ENCODE assay signal across 8 mouse cellular contexts in genomic region chr16:45724061-45724741, GRCm38 (mm10). TPM values are rescaled to one million over a fixed set of nuclear protein-coding genes. Genes with fewer than 3 reads are reported as not detected.
DNase-seq lines count a peak whose midpoint lies in the region; ATAC-seq and TF ChIP-seq lines count a peak whose summit lies in the region.

Gene Tagln3, minus strand, starts transcription at chr16:45724608.

- peak within 1 kb of the TSS; percentile 94 for H3K4me2 ChIP-seq in lung, embryonic 14.5 days
- H3K4me2 ChIP-seq in liver, embryonic 12.5 days, result peak within 1 kb of the TSS; percentile 69

- H3K9me3 ChIP-seq in lung, embryonic 14.5 days (ENCODE audit: low read depth, low read length), result no peaks in the 10 kb centered on the region
- H3K9me3 ChIP-seq in liver, embryonic 12.5 days (replicated peaks), result no peaks in the 10 kb centered on the region

- no peaks in the 10 kb centered on the region for H3K27me3 ChIP-seq in lung, embryonic 14.5 days (ENCODE audit: insufficient read depth, low read length)
- peaks cover 31% of the 10 kb centered on the region for H3K27me3 ChIP-seq in liver, embryonic 12.5 days (replicated peaks)

- ATAC-seq in lung, embryonic 14.5 days (ENCODE audit: insufficient read depth), result peak; percentile 75
- no peak for ATAC-seq in liver, embryonic 12.5 days

- peak within 1 kb of the TSS; percentile 64 for H3K9ac ChIP-seq in lung, embryonic 14.5 days
- peak within 1 kb of the TSS; percentile 46; the same call in 1 of the 2 replicates for H3K9ac ChIP-seq in liver, embryonic 12.5 days

- no peak for TF ChIP-seq CTCF in lung, embryonic 14.5 days (IDR thresholded peaks at IDR 0.05; ENCODE audit: low read depth)
- no peak for TF ChIP-seq CTCF in lung, adult 2 months (IDR thresholded peaks at IDR 0.05; ENCODE audit: insufficient read depth, low read length)

- WGBS in lung, embryonic 14.5 days, result 1% methylated on average over 30 of the region's 30 CpGs
- 4% methylated on average over 30 of the region's 30 CpGs for WGBS in lung, adult 2 months
- WGBS in liver, embryonic 12.5 days (ENCODE audit: insufficient replicate concordance), result 7% methylated on average over 30 of the region's 30 CpGs

- no peak for TF ChIP-seq POLR2A in lung, adult 2 months (IDR thresholded peaks at IDR 0.05; ENCODE audit: borderline replicate concordance, extremely low read depth, low read depth, low read length)

- DNase-seq in lung, embryonic 14.5 days, result peak; percentile 72
- DNase-seq in lung, adult 2 months, result no peak
- DNase-seq in cerebellum, adult 9-11 months, result peak; percentile 86
- peak; percentile 56 to 79 for DNase-seq in frontal cortex, adult 2 months (ENCODE audit: extremely low spot score in 1 of 2, low spot score in 1 of 2)
- peak; percentile 40 for DNase-seq in kidney, postnatal 10 days
- peak; percentile 87 for DNase-seq in retina, embryonic 14.5 days (ENCODE audit: low spot score)
- no peak for DNase-seq in adipocyte (ENCODE audit: low spot score)

- H3K4me1 ChIP-seq in lung, embryonic 14.5 days (ENCODE audit: insufficient read depth), result no peaks in the 10 kb centered on the region
- H3K4me1 ChIP-seq in lung, adult 2 months (ENCODE audit: control insufficient read depth, insufficient read depth, low read length), result no peaks in the 10 kb centered on the region; the same call in 1 of the 2 replicates
- H3K4me1 ChIP-seq in liver, embryonic 12.5 days, result no peaks in the 10 kb centered on the region

- H3K27ac ChIP-seq in lung, embryonic 14.5 days (ENCODE audit: low read depth), result no peak within 1 kb of the TSS
- no peak within 1 kb of the TSS for H3K27ac ChIP-seq in liver, embryonic 12.5 days

- H3K4me3 ChIP-seq in lung, embryonic 14.5 days (ENCODE audit: low read depth, low read length), result peak within 1 kb of the TSS; percentile 53
- no peak within 1 kb of the TSS for H3K4me3 ChIP-seq in lung, adult 2 months (replicated peaks; ENCODE audit: extremely low read depth, low read depth, low read length)
- H3K4me3 ChIP-seq in liver, embryonic 12.5 days, result peak within 1 kb of the TSS; percentile 42

- 0 out of 2 replicates have a peak, but pooled peaks cover 5% of the 10 kb centered on the region for H3K36me3 ChIP-seq in lung, embryonic 14.5 days (ENCODE audit: insufficient read depth)
- peaks cover 13% of the 10 kb centered on the region for H3K36me3 ChIP-seq in liver, embryonic 12.5 days

RNA-seq across cellular contexts. Expression of gene Tagln3, which starts in this region (rescaled TPM):
- 5.1 and 5.2 TPM in 2 replicates for polyA plus RNA-seq in lung, embryonic 14.5 days (2014; fragmentation: Nextera tagmentation; extraction: Ambion mirVana)
- 0.58 and 1.1 TPM in 2 replicates for polyA plus RNA-seq in lung, adult 2 months (2012; rRNA removed)
- 452 and 462 TPM in 2 replicates for polyA plus RNA-seq in frontal cortex, adult 2 months (2012; rRNA removed)
- 0.76 and 0.77 TPM in 2 replicates for polyA plus RNA-seq in liver, embryonic 12.5 days (2016; fragmentation: Nextera tagmentation; extraction: Ambion mirVana)

Comparison
In these comparisons a context has a peak if more than half of its experiments do, and no peak if none do; other contexts are left out.
1. RNA of gene Tagln3 (polyA plus RNA-seq): 452 to 462 TPM in frontal cortex, adult 2 months; 5.1 to 5.2 TPM in lung, embryonic 14.5 days, 0.76 to 0.77 TPM in liver, embryonic 12.5 days and 0.58 to 1.1 TPM in lung, adult 2 months; every median in the first group is over 10 times any median in the second.
2. DNase-seq: peak in lung, embryonic 14.5 days (single experiment), cerebellum, adult 9-11 months (single experiment), frontal cortex, adult 2 months (2 of 2), kidney, postnatal 10 days (single experiment) and retina, embryonic 14.5 days (single experiment); none in lung, adult 2 months (single experiment) and adipocyte (single experiment).